Mouse (Mus musculus): Measurements from ENCODE around the gene Tmem56. TPM values are rescaled to one million over a fixed set of nuclear protein-coding genes. Genes with fewer than 3 reads are reported as not detected.

Tmem56 gene
- total and polyA plus RNA-seq, 2 experiments, result 24.1 to 150 TPM

GRCm38 (mm10) chr3:121208994-121209393 is 73.9 kb downstream of the Tmem56 start:
- Histone ChIP-seq H3K4me3 (ENCODE audit: insufficient read depth, low read depth, low read length) (no peak overlapping the region), H3K36me3 (ENCODE audit: control insufficient read depth, insufficient read depth, low read length) (peaks cover 53% of the 10 kb centered on the region), H3K4me1 (ENCODE audit: control insufficient read depth, insufficient read depth, low read length) (0 out of 2 replicates have a peak, but pooled peaks cover 2% of the 10 kb centered on the region), H3K9ac (ENCODE audit: low read depth, low read length) (no peak overlapping the region), H3K27ac (replicated peaks; ENCODE audit: insufficient read depth, low read depth, low read length) (no peak overlapping the region), H3K27me3 (ENCODE audit: control insufficient read depth, insufficient read depth, low read length) (no peaks in the 10 kb centered on the region), H3K79me2 (ENCODE audit: control insufficient read depth, insufficient read depth, low read length) (no peaks in the 10 kb centered on the region)
- TF ChIP-seq POLR2A (IDR thresholded peaks at IDR 0.05; ENCODE audit: extremely low read depth, insufficient read depth, low read length) (no peak), CTCF (IDR thresholded peaks at IDR 0.05; ENCODE audit: low read depth, low read length) (no peak)
- DNase-seq (ENCODE audit: extremely low read depth, low read depth, low spot score), result no peak
- 89% methylated on average over 5 of the region's 5 CpGs for whole genome bisulfite sequencing

- Histone ChIP-seq H3K79me2 (ENCODE audit: control insufficient read depth, insufficient read depth, low read length) (no peaks in the 10 kb centered on the region), H3K36me3 (ENCODE audit: control insufficient read depth, insufficient read depth, low read length) (peaks cover 54% of the 10 kb centered on the region), H3K9ac (ENCODE audit: low read depth, low read length) (no peak overlapping the region), H3K4me1 (ENCODE audit: control insufficient read depth, insufficient read depth, low read length) (peaks cover 3% of the 10 kb centered on the region), H3K27ac (replicated peaks; ENCODE audit: insufficient read depth, low read depth, low read length) (no peak overlapping the region), H3K27me3 (ENCODE audit: control insufficient read depth, insufficient read depth, low read length) (no peaks in the 10 kb centered on the region), H3K4me3 (ENCODE audit: insufficient read depth, low read depth, low read length) (no peak overlapping the region)
- no peak for TF ChIP-seq POLR2A (IDR thresholded peaks at IDR 0.05; ENCODE audit: extremely low read depth, insufficient read depth, low read length)
- TF ChIP-seq CTCF (IDR thresholded peaks at IDR 0.05; ENCODE audit: low read depth, low read length), result no peak
- WGBS, result 93% methylated on average over 19 of the region's 19 CpGs
- DNase-seq (ENCODE audit: extremely low read depth, low read depth, low spot score), result no peak
Measured at GRCm38 (mm10) chr3:121206202-121206882, 76.6 kb downstream of the Tmem56 start.

GRCm38 (mm10) chr3:121202638-121203037 is 80.3 kb downstream of the Tmem56 start:
- H3K79me2 ChIP-seq (ENCODE audit: control insufficient read depth, insufficient read depth, low read length), result no peaks in the 10 kb centered on the region
- H3K9ac ChIP-seq (ENCODE audit: low read depth, low read length), result no peak overlapping the region
- peaks cover 30% of the 10 kb centered on the region for H3K36me3 ChIP-seq (ENCODE audit: control insufficient read depth, insufficient read depth, low read length)
- WGBS, result 86% methylated on average over 2 of the region's 2 CpGs
- TF ChIP-seq CTCF (IDR thresholded peaks at IDR 0.05; ENCODE audit: low read depth, low read length) (no peak), POLR2A (IDR thresholded peaks at IDR 0.05; ENCODE audit: extremely low read depth, insufficient read depth, low read length) (no peak)
- H3K27ac ChIP-seq (replicated peaks; ENCODE audit: insufficient read depth, low read depth, low read length), result no peak overlapping the region
- H3K27me3 ChIP-seq (ENCODE audit: control insufficient read depth, insufficient read depth, low read length), result no peaks in the 10 kb centered on the region
- no peak overlapping the region for H3K4me3 ChIP-seq (ENCODE audit: insufficient read depth, low read depth, low read length)
- peaks cover 8% of the 10 kb centered on the region for H3K4me1 ChIP-seq (ENCODE audit: control insufficient read depth, insufficient read depth, low read length)
- no peak for DNase-seq (ENCODE audit: extremely low read depth, low read depth, low spot score)

GRCm38 (mm10) chr3:121201012-121201747 is 81.7 kb downstream of the Tmem56 start:
- TF ChIP-seq CTCF (IDR thresholded peaks at IDR 0.05; ENCODE audit: low read depth, low read length), result no peak
- TF ChIP-seq POLR2A (IDR thresholded peaks at IDR 0.05; ENCODE audit: extremely low read depth, insufficient read depth, low read length), result no peak
- no peak overlapping the region for H3K9ac ChIP-seq (ENCODE audit: low read depth, low read length)
- H3K36me3 ChIP-seq (ENCODE audit: control insufficient read depth, insufficient read depth, low read length), result peaks cover 18% of the 10 kb centered on the region
- no peaks in the 10 kb centered on the region for H3K79me2 ChIP-seq (ENCODE audit: control insufficient read depth, insufficient read depth, low read length)
- DNase-seq (ENCODE audit: extremely low read depth, low read depth, low spot score), result no peak
- H3K27ac ChIP-seq (replicated peaks; ENCODE audit: insufficient read depth, low read depth, low read length), result no peak overlapping the region; the same call in 1 of the 2 replicates
- H3K4me1 ChIP-seq (ENCODE audit: control insufficient read depth, insufficient read depth, low read length), result peaks cover 8% of the 10 kb centered on the region
- H3K4me3 ChIP-seq (ENCODE audit: insufficient read depth, low read depth, low read length), result no peak overlapping the region
- 56% methylated on average over 11 of the region's 11 CpGs for WGBS
- no peaks in the 10 kb centered on the region for H3K27me3 ChIP-seq (ENCODE audit: control insufficient read depth, insufficient read depth, low read length)

- WGBS, result 89% methylated on average over 2 of the region's 2 CpGs
- TF ChIP-seq POLR2A (IDR thresholded peaks at IDR 0.05; ENCODE audit: extremely low read depth, insufficient read depth, low read length) (no peak), CTCF (IDR thresholded peaks at IDR 0.05; ENCODE audit: low read depth, low read length) (no peak)
- no peak for DNase-seq (ENCODE audit: extremely low read depth, low read depth, low spot score)
- H3K4me3 ChIP-seq (ENCODE audit: insufficient read depth, low read depth, low read length), result no peak overlapping the region
- no peak overlapping the region for H3K9ac ChIP-seq (ENCODE audit: low read depth, low read length)
- no peaks in the 10 kb centered on the region for H3K27me3 ChIP-seq (ENCODE audit: control insufficient read depth, insufficient read depth, low read length)
- H3K27ac ChIP-seq (replicated peaks; ENCODE audit: insufficient read depth, low read depth, low read length), result no peak overlapping the region
- H3K36me3 ChIP-seq (ENCODE audit: control insufficient read depth, insufficient read depth, low read length), result no peaks in the 10 kb centered on the region
- H3K4me1 ChIP-seq (ENCODE audit: control insufficient read depth, insufficient read depth, low read length), result peaks cover 16% of the 10 kb centered on the region
- H3K79me2 ChIP-seq (ENCODE audit: control insufficient read depth, insufficient read depth, low read length), result no peaks in the 10 kb centered on the region; the same call in 1 of the 2 replicates
Measured at GRCm38 (mm10) chr3:121189199-121189598, 93.7 kb downstream of the Tmem56 start.
